Mouse (Mus musculus) cortical plate, adult 2 months (tissue): ENCODE measurements around the gene Sbk3. TPM values are rescaled to one million over a fixed set of nuclear protein-coding genes. Genes with fewer than 3 reads are reported as not detected.
A peak's percentile ranks its signal among the peaks of the same experiment; 100 is the strongest.

Experiments used
- H3K27ac ChIP-seq: fragments of 200-500 bp; 2 replicates; pipeline ENCODE4 v1.5.1; 2012; ENCODE audit warnings: low read length, control low read depth, inconsistent platforms; ENCODE audit not compliant: insufficient read depth
- H3K4me1 ChIP-seq: fragments of 200-500 bp; 2 replicates; pipeline ENCODE4 v1.6.1; 2011; ENCODE audit warnings: low read length; ENCODE audit not compliant: control insufficient read depth, insufficient read depth
- H3K4me3 ChIP-seq: fragments of 200-500 bp; 2 replicates; pipeline ENCODE4 v1.5.1; 2011; ENCODE audit warnings: mild to moderate bottlenecking, low read length, control low read depth; ENCODE audit not compliant: insufficient read depth
- CTCF ChIP-seq: fragments of 200-500 bp; IDR thresholded peaks from 2 replicates; pipeline ENCODE4 v1.5.1; 2011; ENCODE audit warnings: mild to moderate bottlenecking, control low read depth, low read length; ENCODE audit not compliant: insufficient read depth; ENCODE audit errors: extremely low read depth
- POLR2A ChIP-seq: fragments of 200-500 bp; IDR thresholded peaks from 2 replicates; pipeline ENCODE4 v1.6.1; 2011; ENCODE audit warnings: mild to moderate bottlenecking, low read length, control low read depth; ENCODE audit not compliant: insufficient read depth; ENCODE audit errors: extremely low read depth
- polyA plus RNA-seq: library from polyadenylated mRNA; depleted of rRNA; stranded (reverse); fragments of >200 nt; gene quantifications from 2 replicates; pipeline ENCODE4 v1.2.3, GENCODE M21; 2012

The Sbk3 gene
- polyA plus RNA-seq, 1 experiment: 1.2 TPM

DNA sequence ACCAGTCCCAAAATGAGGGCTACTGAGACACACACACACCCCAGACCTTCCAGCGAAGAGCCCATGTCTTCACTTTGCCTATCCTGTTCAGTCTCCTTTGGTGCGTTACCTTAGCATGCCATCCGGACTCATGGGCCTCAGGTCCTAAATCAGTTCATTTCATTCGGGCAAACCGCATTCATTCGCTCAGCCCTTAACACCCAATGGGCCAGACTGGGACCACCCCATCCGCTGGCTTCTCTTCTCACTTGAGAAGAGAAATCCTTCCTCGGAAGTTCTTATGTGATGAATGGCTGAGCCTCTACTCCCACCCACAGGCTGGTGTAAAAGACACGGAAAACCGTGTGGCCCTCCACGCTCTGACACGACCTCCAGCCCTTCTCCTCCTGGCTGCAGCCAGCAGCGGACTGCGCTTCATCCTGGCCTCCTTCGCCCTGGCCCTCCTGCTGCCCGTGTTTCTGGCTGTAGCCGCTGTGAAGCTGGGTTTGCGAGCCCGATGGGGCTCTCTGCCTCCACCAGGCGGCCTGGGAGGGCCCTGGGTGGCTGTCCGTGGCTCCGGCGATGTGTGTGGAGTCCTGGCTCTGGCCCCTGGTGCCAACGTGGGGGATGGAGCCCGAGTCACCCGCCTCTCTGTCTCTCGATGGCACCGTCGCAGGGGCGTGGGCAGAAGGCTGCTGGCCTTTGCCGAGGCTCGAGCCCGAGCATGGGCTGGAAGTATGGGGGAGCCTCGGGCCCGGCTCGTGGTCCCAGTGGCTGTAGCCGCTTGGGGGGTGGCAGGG lies 47.2 kb downstream of the Sbk3 start:
- TF ChIP-seq POLR2A: no peak; the same call in 1 of the 2 replicates
- TF ChIP-seq CTCF: peak; percentile 24; the same call in 1 of the 2 replicates
- Histone ChIP-seq H3K4me1 (peaks cover 8% of the 10 kb centered on the region), H3K27ac (peak overlapping the region; percentile 87), H3K4me3 (peak overlapping the region; percentile 56)

GRCm38 (mm10) chr7:4922931-4923565 lies 47.9 kb downstream of the Sbk3 start:
- H3K27ac ChIP-seq: peak overlapping the region; percentile 87
- H3K4me1 ChIP-seq: peaks cover 8% of the 10 kb centered on the region
- TF ChIP-seq CTCF: no peak
- TF ChIP-seq POLR2A: 0 out of 2 replicates have a peak, but pooled peaks have one; percentile 30
- H3K4me3 ChIP-seq: peak overlapping the region; percentile 56

- peak overlapping the region; percentile 87 for H3K27ac ChIP-seq
- peaks cover 8% of the 10 kb centered on the region for H3K4me1 ChIP-seq
- peak overlapping the region; percentile 56 for H3K4me3 ChIP-seq
- TF ChIP-seq POLR2A (peak; percentile 56; the same call in 1 of the 2 replicates), CTCF (no peak)
Measured at GRCm38 (mm10) chr7:4922508-4922907, 48.5 kb downstream of the Sbk3 start.

GRCm38 (mm10) chr7:4921824-4922482 lies 49.0 kb downstream of the Sbk3 start, which contains the start of gene Nat14:
Gene Nat14, plus strand, starts transcription at chr7:4922028.
- Histone ChIP-seq H3K4me3 (peak within 1 kb of the TSS; percentile 56), H3K4me1 (peaks cover 8% of the 10 kb centered on the region), H3K27ac (peak within 1 kb of the TSS; percentile 87)
- no peak for TF ChIP-seq CTCF
- TF ChIP-seq POLR2A: no peak

- H3K4me1 ChIP-seq: peaks cover 12% of the 10 kb centered on the region
- H3K4me3 ChIP-seq: no peak overlapping the region
Measured at GRCm38 (mm10) chr7:4920976-4921823, 49.8 kb downstream of the Sbk3 start.

GRCm38 (mm10) chr7:4920496-4920895 lies 50.5 kb downstream of the Sbk3 start:
- peaks cover 12% of the 10 kb centered on the region for H3K4me1 ChIP-seq

More at GRCm38 (mm10) chr7:4920976-4921823, 49.8 kb downstream of the Sbk3 start:
- TF ChIP-seq CTCF (no peak), POLR2A (no peak)
- H3K27ac ChIP-seq: peak overlapping the region; percentile 76

DNA sequence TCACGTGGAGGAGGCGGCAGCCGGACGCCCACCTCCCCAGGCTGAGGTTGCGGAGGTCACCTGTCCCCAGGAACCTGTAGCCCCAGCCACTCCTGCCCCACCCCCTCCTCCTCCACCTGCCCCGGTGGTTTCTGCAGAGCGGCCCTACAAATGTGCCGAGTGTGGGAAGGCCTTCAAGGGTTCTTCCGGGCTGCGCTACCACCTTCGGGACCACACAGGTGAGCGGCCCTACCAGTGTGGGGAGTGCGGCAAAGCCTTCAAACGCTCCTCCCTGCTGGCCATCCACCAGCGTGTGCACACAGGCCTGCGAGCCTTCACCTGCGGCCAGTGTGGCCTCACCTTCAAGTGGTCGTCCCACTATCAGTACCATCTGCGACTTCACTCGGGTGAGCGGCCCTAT lies 51.0 kb downstream of the Sbk3 start:
- no peak overlapping the region for H3K27ac ChIP-seq
- peaks cover 9% of the 10 kb centered on the region; the same call in 1 of the 2 replicates for H3K4me1 ChIP-seq
- H3K4me3 ChIP-seq: no peak overlapping the region
- no peak for TF ChIP-seq CTCF
- TF ChIP-seq POLR2A: no peak

More at GRCm38 (mm10) chr7:4920496-4920895, 50.5 kb downstream of the Sbk3 start:
- no peak for TF ChIP-seq POLR2A
- no peak overlapping the region for H3K4me3 ChIP-seq
- no peak overlapping the region for H3K27ac ChIP-seq

DNA sequence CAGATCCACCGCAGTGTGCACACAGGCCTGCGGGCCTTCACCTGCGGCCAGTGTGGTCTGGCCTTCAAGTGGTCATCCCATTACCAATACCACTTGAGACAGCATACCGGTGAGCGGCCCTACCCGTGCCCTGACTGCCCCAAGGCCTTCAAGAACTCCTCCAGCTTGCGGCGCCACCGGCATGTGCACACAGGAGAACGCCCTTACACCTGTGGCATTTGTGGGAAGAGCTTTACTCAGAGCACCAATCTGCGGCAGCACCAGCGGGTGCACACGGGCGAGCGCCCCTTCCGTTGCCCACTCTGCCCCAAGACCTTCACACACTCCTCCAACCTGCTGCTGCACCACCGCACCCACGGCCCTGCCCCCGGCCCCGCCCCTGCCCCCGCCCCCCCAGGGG lies 51.9 kb downstream of the Sbk3 start:
- no peak overlapping the region for H3K27ac ChIP-seq
- no peak overlapping the region for H3K4me3 ChIP-seq
- H3K4me1 ChIP-seq: peaks cover 9% of the 10 kb centered on the region; the same call in 1 of the 2 replicates
- no peak for TF ChIP-seq POLR2A

DNA sequence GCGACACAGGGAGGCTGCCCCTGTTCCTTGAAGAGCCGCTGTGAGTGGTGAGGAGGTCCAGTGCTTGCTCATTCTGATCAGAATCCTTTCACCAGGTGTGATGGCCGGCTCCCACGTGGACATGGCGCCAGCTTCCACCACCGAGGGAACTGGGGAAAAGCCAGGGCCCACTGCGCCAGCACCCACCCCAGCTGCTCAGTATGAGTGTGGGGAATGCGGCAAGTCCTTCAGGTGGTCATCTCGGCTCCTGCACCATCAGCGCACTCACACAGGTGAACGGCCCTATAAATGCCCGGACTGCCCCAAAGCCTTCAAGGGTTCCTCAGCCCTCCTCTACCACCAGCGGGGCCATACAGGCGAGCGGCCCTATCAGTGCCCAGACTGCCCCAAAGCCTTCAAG lies 52.3 kb downstream of the Sbk3 start:
- no peak overlapping the region for H3K27ac ChIP-seq
- no peak overlapping the region for H3K4me3 ChIP-seq
- TF ChIP-seq CTCF (no peak), POLR2A (no peak)
- H3K4me1 ChIP-seq: peaks cover 10% of the 10 kb centered on the region; the same call in 1 of the 2 replicates
